Mouse (Mus musculus) megakaryocyte progenitor cell, adult 5-6 weeks (primary cell): ENCODE results near the gene Zfp217. TPM values are rescaled to one million over a fixed set of nuclear protein-coding genes. Genes with fewer than 3 reads are reported as not detected.

Experiments
- ATAC-seq: replicated peaks from 2 replicates; pipeline ENCODE4 v1.8.0; 2016; ENCODE audit warnings: mild to moderate bottlenecking, moderate TSS enrichment, inconsistent platforms; ENCODE audit not compliant: poor library complexity
- total RNA-seq, 2 experiments: library from RNA; stranded (forward) in 1 of 2; stranded (reverse) in 1 of 2; fragments of 157-497, 149-512 nt in 1 of 2; fragments of 200-1000 nt in 1 of 2; gene quantifications; 2 replicates each; pipeline versions ENCODE4 v1.2.3 to v1.2.4; 2015 to 2017

Gene Zfp217
- total RNA-seq, 2 experiments from 2014 or later = 30.2 to 30.4 TPM

- ATAC-seq = peak; percentile 27
Observed at GRCm38 (mm10) chr2:170159795-170160568, 12.1 kb upstream of the Zfp217 start.

- no peak for ATAC-seq
Observed at GRCm38 (mm10) chr2:170158987-170159386, 11.1 kb upstream of the Zfp217 start.

- ATAC-seq = peak; percentile 27
Observed at GRCm38 (mm10) chr2:170158251-170158650, 10.3 kb upstream of the Zfp217 start.

- peak; percentile 12 for ATAC-seq
Observed at GRCm38 (mm10) chr2:170157280-170158200, 9.6 kb upstream of the Zfp217 start.

GRCm38 (mm10) chr2:170155089-170155740 lies 7.3 kb upstream of the Zfp217 start:
- ATAC-seq = peak; percentile 42

GRCm38 (mm10) chr2:170154738-170155088 lies 6.8 kb upstream of the Zfp217 start:
- ATAC-seq = no peak

- ATAC-seq = no peak
Observed at GRCm38 (mm10) chr2:170154301-170154721, 6.4 kb upstream of the Zfp217 start.

- ATAC-seq = peak; percentile 9
Observed at GRCm38 (mm10) chr2:170153421-170154271, 5.7 kb upstream of the Zfp217 start.

- ATAC-seq = no peak
Observed at GRCm38 (mm10) chr2:170152856-170153255, 5.0 kb upstream of the Zfp217 start.

GRCm38 (mm10) chr2:170152036-170152686 lies 4.3 kb upstream of the Zfp217 start:
- ATAC-seq = no peak

GRCm38 (mm10) chr2:170151470-170151869 lies 3.6 kb upstream of the Zfp217 start:
- ATAC-seq = peak; percentile 55

GRCm38 (mm10) chr2:170148828-170149227 lies 925 bp upstream of the Zfp217 start:
- ATAC-seq = no peak

- ATAC-seq = no peak
Observed at GRCm38 (mm10) chr2:170147170-170147569, 733 bp downstream of the Zfp217 start.

- ATAC-seq = no peak
Observed at GRCm38 (mm10) chr2:170144343-170144742, 3.6 kb downstream of the Zfp217 start.

- no peak for ATAC-seq
Observed at GRCm38 (mm10) chr2:170143861-170144260, 4.0 kb downstream of the Zfp217 start.

- 0 out of 2 replicates have a peak, but pooled peaks have one; percentile 24 for ATAC-seq
Observed at GRCm38 (mm10) chr2:170142542-170142941, 5.4 kb downstream of the Zfp217 start.

- no peak for ATAC-seq
Observed at GRCm38 (mm10) chr2:170141481-170141880, 6.4 kb downstream of the Zfp217 start.

GRCm38 (mm10) chr2:170139411-170140046 lies 8.4 kb downstream of the Zfp217 start:
- 0 out of 2 replicates have a peak, but pooled peaks have one; percentile 10 for ATAC-seq

GRCm38 (mm10) chr2:170136928-170137327 lies 11.0 kb downstream of the Zfp217 start:
- peak; percentile 43 for ATAC-seq
